Mouse (Mus musculus) liver, adult 2 months (tissue): ENCODE measurements around the gene Tspo.

Experiments used
- CTCF ChIP-seq: fragments of 200-500 bp; IDR thresholded peaks from 2 replicates; pipeline ENCODE4 v1.5.1; 2011; ENCODE audit warnings: low read depth, low read length, control low read depth
- POLR2A ChIP-seq: fragments of 200-500 bp; IDR thresholded peaks from 2 replicates; pipeline ENCODE4 v1.6.1; 2011; ENCODE audit warnings: low read length, control low read depth; ENCODE audit not compliant: insufficient read depth; ENCODE audit errors: extremely low read depth

DNA sequence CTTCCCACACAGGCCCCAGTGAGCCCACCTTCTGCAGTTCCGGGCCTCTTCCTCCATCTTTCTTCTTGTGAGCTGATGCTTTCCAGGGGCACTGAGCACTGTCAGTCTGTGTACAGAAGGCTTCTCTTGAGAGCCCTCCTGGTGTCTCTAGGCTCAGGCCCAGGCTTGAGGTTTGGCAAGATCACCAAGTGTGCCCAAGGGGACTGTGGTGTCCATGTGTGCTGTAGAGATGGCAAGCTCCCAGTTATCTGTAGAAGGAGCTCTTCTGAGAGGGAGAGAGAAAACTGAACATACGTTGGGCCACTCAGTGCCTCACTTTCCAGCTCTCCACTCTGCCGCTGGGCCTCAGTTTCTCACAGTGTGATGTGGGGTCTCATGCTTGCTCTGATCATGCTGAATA lies 4.3 kb downstream of the Tspo start:
- no peak for TF ChIP-seq CTCF
- TF ChIP-seq POLR2A = no peak
